Comparison of ENCODE assay signal across 9 mouse cellular contexts in the genomic region with DNA sequence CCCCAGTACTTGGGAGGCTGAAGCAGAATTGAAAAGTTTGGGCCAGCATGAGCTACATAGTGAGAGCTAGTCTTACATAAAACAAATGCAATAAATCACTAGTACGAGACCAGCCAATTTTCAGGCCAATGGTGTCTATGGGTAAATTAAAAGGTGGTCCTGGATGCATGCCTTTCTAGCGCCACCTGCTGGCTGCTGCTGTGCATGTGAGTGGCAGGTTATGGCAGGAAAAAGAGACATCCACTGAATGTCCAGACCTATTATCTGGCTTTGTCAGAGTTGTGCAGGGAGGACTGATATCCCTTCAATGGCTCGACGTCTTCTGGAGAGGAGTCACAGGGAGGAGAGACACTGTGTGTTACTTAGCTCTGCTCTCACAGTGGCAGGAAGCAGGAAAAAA. TPM values are rescaled to one million over a fixed set of nuclear protein-coding genes. Genes with fewer than 3 reads are reported as not detected.
DNase-seq lines count a peak whose midpoint lies in the region; ATAC-seq and TF ChIP-seq lines count a peak whose summit lies in the region.
"Had no signal": no experiment of that assay in that cellular context is flagged by ENCODE, and none has a peak within 500 bp of the region (broad histone marks: within the 10 kb centered on the region; RNA-seq: fewer than 3 reads in every experiment).

No protein-coding gene starts in this region.

- peak; percentile 91 for DNase-seq in c-Kit-positive CD71-positive TER-119-positive erythroid progenitor cells, embryonic 14.5 days (ENCODE audit: low spot score)
- DNase-seq in layer of hippocampus, adult 2 months (ENCODE audit: low spot score in 2 of 2), result peak; percentile 82 to 91
- peak; percentile 55 for DNase-seq in ovary, adult 18-20 months (ENCODE audit: low spot score)
- DNase-seq in thymus, adult 2 months, result peak; percentile 80

- H3K36me3 ChIP-seq in E14TG2a.4 (ENCODE audit: insufficient read depth, low read length), result peaks cover 27% of the 10 kb centered on the region
- H3K36me3 ChIP-seq in forebrain, embryonic 16.5 days (ENCODE audit: control insufficient read depth, insufficient read depth), result peaks cover 21% of the 10 kb centered on the region
- H3K36me3 ChIP-seq in lung, embryonic 16.5 days (ENCODE audit: control insufficient read depth, insufficient read depth, low read length), result peaks cover 24% of the 10 kb centered on the region
- peaks cover 21% of the 10 kb centered on the region for H3K36me3 ChIP-seq in thymus, adult 2 months (ENCODE audit: control insufficient read depth, insufficient read depth, low read length)

- peak; percentile 69 for ATAC-seq in forebrain, embryonic 16.5 days
- peak; percentile 57 to 79 for ATAC-seq in hematopoietic stem cell, adult 5-6 weeks (replicated peaks in 1 of 2; ENCODE audit: insufficient read depth in 1 of 2, low FRiP score in 2 of 2, low TSS enrichment in 1 of 2, low read depth in 1 of 2, poor library complexity in 2 of 2, severe bottlenecking in 2 of 2)
- ATAC-seq in lung, embryonic 16.5 days (ENCODE audit: low read depth), result peak; percentile 43; the same call in 1 of the 2 replicates

- H3K4me2 ChIP-seq in forebrain, embryonic 16.5 days (ENCODE audit: low read length), result no peak overlapping the region
- H3K4me2 ChIP-seq in lung, embryonic 16.5 days (ENCODE audit: low read depth, low read length), result no peak overlapping the region

- no peaks in the 10 kb centered on the region for H3K27me3 ChIP-seq in E14TG2a.4 (ENCODE audit: insufficient read depth, low read length)
- no peaks in the 10 kb centered on the region for H3K27me3 ChIP-seq in forebrain, embryonic 16.5 days (replicated peaks; ENCODE audit: control insufficient read depth, insufficient read depth, low read length)
- H3K27me3 ChIP-seq in lung, embryonic 16.5 days (ENCODE audit: control insufficient read depth, insufficient read depth, low read depth, low read length), result no peaks in the 10 kb centered on the region
- no peaks in the 10 kb centered on the region for H3K27me3 ChIP-seq in thymus, adult 2 months (ENCODE audit: control insufficient read depth, insufficient read depth, low read length)

- peaks cover 15% of the 10 kb centered on the region for H3K4me1 ChIP-seq in E14TG2a.4 (replicated peaks; ENCODE audit: low read depth, low read length)
- H3K4me1 ChIP-seq in forebrain, embryonic 16.5 days (replicated peaks; ENCODE audit: control insufficient read depth, insufficient read depth, low read length), result no peaks in the 10 kb centered on the region
- H3K4me1 ChIP-seq in lung, embryonic 16.5 days (replicated peaks; ENCODE audit: control insufficient read depth, insufficient read depth, low read length), result no peaks in the 10 kb centered on the region
- H3K4me1 ChIP-seq in thymus, adult 2 months (replicated peaks; ENCODE audit: control insufficient read depth, insufficient read depth, low read length), result peaks cover 7% of the 10 kb centered on the region

- H3K9ac ChIP-seq in forebrain, embryonic 16.5 days (replicated peaks; ENCODE audit: low read depth, low read length), result no peak overlapping the region
- H3K9ac ChIP-seq in lung, embryonic 16.5 days (ENCODE audit: low read length), result no peak overlapping the region

- H3K27ac ChIP-seq in forebrain, embryonic 16.5 days (ENCODE audit: low read length), result no peak overlapping the region
- H3K27ac ChIP-seq in layer of hippocampus, adult 2 months, result peak overlapping the region; percentile 69
- H3K27ac ChIP-seq in lung, embryonic 16.5 days (ENCODE audit: low read length), result no peak overlapping the region
- H3K27ac ChIP-seq in thymus, adult 2 months (ENCODE audit: control insufficient read depth, insufficient read depth, low read length), result no peak overlapping the region

- no peak for TF ChIP-seq POLR2A in thymus, adult 2 months (IDR thresholded peaks at IDR 0.05; ENCODE audit: control insufficient read depth, extremely low read depth, insufficient read depth, low read length, poor library complexity)

- no peak overlapping the region for H3K4me3 ChIP-seq in E14TG2a.4 (replicated peaks; ENCODE audit: low read length)
- H3K4me3 ChIP-seq in forebrain, embryonic 16.5 days (replicated peaks; ENCODE audit: low read length), result no peak overlapping the region
- no peak overlapping the region for H3K4me3 ChIP-seq in layer of hippocampus, adult 2 months
- H3K4me3 ChIP-seq in lung, embryonic 16.5 days (ENCODE audit: low read length), result no peak overlapping the region
- H3K4me3 ChIP-seq in thymus, adult 2 months (ENCODE audit: control insufficient read depth, insufficient read depth, low read length), result no peak overlapping the region
- H3K4me3 ChIP-seq: erythroblast, embryonic 14.5 days had no signal

- peak; percentile 91 for TF ChIP-seq CTCF in E14TG2a.4 (conservative IDR thresholded peaks at IDR 0.05; ENCODE audit: low read length)
- TF ChIP-seq CTCF in layer of hippocampus, adult 2 months (conservative IDR thresholded peaks at IDR 0.05), result peak; percentile 99
- peak; percentile 62; the same call in 1 of the 2 replicates for TF ChIP-seq CTCF in thymus, adult 2 months (IDR thresholded peaks at IDR 0.05; ENCODE audit: borderline replicate concordance, control insufficient read depth, extremely low read depth, insufficient read depth, low read length, poor library complexity)

- WGBS in forebrain, embryonic 16.5 days, result 5% methylated on average over 4 of the region's 4 CpGs
- whole genome bisulfite sequencing in lung, embryonic 16.5 days, result 2% methylated on average over 4 of the region's 4 CpGs
- 6% methylated on average over 4 of the region's 4 CpGs for WGBS in thymus, adult 2 months

- H3K9me3 ChIP-seq in E14TG2a.4 (ENCODE audit: low read length), result no peaks in the 10 kb centered on the region
- H3K9me3 ChIP-seq in forebrain, embryonic 16.5 days (ENCODE audit: control insufficient read depth, low read length), result no peaks in the 10 kb centered on the region
- H3K9me3 ChIP-seq in lung, embryonic 16.5 days (ENCODE audit: control insufficient read depth, low read length), result no peaks in the 10 kb centered on the region

RNA-seq across cellular contexts. Expression of a gene that starts 15.1 kb away (rescaled TPM):
- polyA plus RNA-seq in forebrain, embryonic 16.5 days (2015; fragmentation: Nextera tagmentation; extraction: Ambion mirVana), result 538 and 575 TPM in 2 replicates
- total RNA-seq in hematopoietic stem cell, adult 5-6 weeks (2017), result 458 and 486 TPM in 2 replicates
- 100 to 1,000 TPM; 236 to 247 TPM for total RNA-seq in layer of hippocampus, adult 2 months (2021)
- polyA plus RNA-seq in lung, embryonic 16.5 days (2015; fragmentation: Nextera tagmentation; extraction: Ambion mirVana), result 452 and 461 TPM in 2 replicates
- polyA plus RNA-seq in thymus, adult 2 months (2012; rRNA removed), result 139 and 148 TPM in 2 replicates

RNA-seq across cellular contexts. Expression of a gene that starts 15.1 kb away (rescaled TPM):
- 9.5 and 10.2 TPM in 2 replicates for polyA plus RNA-seq in forebrain, embryonic 16.5 days (2015; fragmentation: Nextera tagmentation; extraction: Ambion mirVana)
- 2.8 and 5.9 TPM in 2 replicates for total RNA-seq in hematopoietic stem cell, adult 5-6 weeks (2017)
- total RNA-seq in layer of hippocampus, adult 2 months (2021), result 10 to 100 TPM; 11.2 to 11.3 TPM
- 14.1 TPM in 2 replicates for polyA plus RNA-seq in lung, embryonic 16.5 days (2015; fragmentation: Nextera tagmentation; extraction: Ambion mirVana)
- 8.2 and 8.4 TPM in 2 replicates for polyA plus RNA-seq in thymus, adult 2 months (2012; rRNA removed)

RNA-seq across cellular contexts. Expression of a gene that starts 21.3 kb away (rescaled TPM):
- polyA plus RNA-seq in forebrain, embryonic 16.5 days (2015; fragmentation: Nextera tagmentation; extraction: Ambion mirVana), result 8.6 and 8.9 TPM in 2 replicates
- total RNA-seq in hematopoietic stem cell, adult 5-6 weeks (2017), result 1.1 TPM in 1 of 2 replicates, not detected in the other
- total RNA-seq in layer of hippocampus, adult 2 months (2021), result 10 to 100 TPM; 12.7 to 12.8 TPM
- 6.8 and 8.1 TPM in 2 replicates for polyA plus RNA-seq in lung, embryonic 16.5 days (2015; fragmentation: Nextera tagmentation; extraction: Ambion mirVana)
- 7.9 and 9.2 TPM in 2 replicates for polyA plus RNA-seq in thymus, adult 2 months (2012; rRNA removed)
- polyA plus RNA-seq: erythroblast, embryonic 14.5 days had no signal

RNA-seq across cellular contexts. Expression of a gene that starts 55.7 kb away (rescaled TPM):
- 95.4 and 96.8 TPM in 2 replicates for polyA plus RNA-seq in forebrain, embryonic 16.5 days (2015; fragmentation: Nextera tagmentation; extraction: Ambion mirVana)
- total RNA-seq in hematopoietic stem cell, adult 5-6 weeks (2017), result 59.5 and 62.7 TPM in 2 replicates
- 100 to 1,000 TPM; 186 to 194 TPM for total RNA-seq in layer of hippocampus, adult 2 months (2021)
- 28.2 and 29.4 TPM in 2 replicates for polyA plus RNA-seq in lung, embryonic 16.5 days (2015; fragmentation: Nextera tagmentation; extraction: Ambion mirVana)
- 24.0 and 27.3 TPM in 2 replicates for polyA plus RNA-seq in thymus, adult 2 months (2012; rRNA removed)
